Mouse (Mus musculus) kidney, postnatal 14 days (tissue): ENCODE data around the gene Vmn1r131.
"Not testable (repeated sequence)": the region's sequence is repeated elsewhere in the genome, so short reads cannot be mapped to it uniquely, and the experiment has no call there.

ENCODE experiments used
- DNase-seq: peaks from one replicate; pipeline ENCODE4 v3.0.0; 2022; ENCODE audit warnings: mixed read lengths

Gene Vmn1r131

DNA sequence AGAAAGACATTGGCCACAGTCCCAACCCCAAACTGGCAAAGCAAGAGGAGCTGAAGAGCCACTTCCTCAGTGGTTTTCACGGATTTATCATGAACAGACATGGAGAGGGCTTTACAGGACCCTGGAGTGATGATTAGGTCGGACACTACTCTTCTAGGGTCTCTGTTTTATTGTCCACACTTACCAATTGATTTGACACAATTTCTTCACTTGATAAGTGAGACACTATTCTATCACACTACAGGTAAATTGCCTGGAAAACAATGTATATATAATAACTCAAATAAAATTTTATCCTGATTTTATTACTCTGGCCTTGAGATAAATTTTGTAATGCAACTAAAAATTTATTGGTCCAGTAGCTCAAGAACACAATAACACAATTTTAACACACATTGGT is at the start of gene Vmn1r131:
TSS of gene Vmn1r131 (minus strand) at position 101 of the 400 bp plus-strand sequence.
- DNase-seq, result not testable (repeated sequence)

DNA sequence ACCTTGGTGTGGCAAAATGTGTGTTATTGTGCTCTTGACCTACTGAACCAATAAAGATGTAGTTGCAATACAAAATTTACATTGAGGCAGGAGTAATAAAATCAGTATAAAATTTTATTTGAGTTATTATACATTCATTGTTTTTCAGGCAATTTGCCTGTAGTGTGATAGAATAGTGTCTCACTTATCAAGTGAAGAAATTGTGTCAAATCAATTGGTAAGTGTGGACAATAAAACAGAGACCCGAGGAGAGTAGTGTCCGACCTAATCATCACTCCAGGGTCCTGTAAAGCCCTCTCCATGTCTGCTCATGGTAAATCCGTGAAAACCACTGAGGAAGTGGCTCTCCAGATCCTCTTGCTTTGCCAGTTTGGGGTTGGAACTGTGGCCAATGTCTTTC is 34.4 kb downstream of the Vmn1r131 start, which contains the start of gene Vmn1r130:
TSS of gene Vmn1r130 (plus strand) at position 301 of the 400 bp plus-strand sequence.
- not testable (repeated sequence) for DNase-seq
